Mouse (Mus musculus): Measurements from ENCODE around the gene Gtsf1l.

DNA sequence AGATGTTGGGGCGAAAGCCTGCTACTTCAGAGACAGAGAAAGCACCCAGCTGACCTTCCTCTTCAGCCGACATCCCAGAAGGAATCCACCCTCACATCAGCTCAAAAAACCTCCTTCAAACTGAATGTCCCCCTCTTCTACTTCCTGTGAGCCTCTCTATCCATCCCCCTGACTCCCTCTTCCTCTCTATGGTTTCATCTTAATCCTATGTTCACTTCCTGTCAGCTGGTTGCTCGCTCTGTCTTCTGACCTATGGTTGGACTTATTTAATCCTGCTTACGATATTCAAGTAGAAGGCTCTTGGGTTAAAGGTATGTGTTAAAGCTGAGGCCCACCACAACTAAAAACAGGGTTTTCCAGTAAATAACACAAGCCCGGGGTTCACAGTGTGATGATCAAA, 35.8 kb upstream of the Gtsf1l start:
- TF ChIP-seq TAL1 (IDR thresholded peaks at IDR 0.05; ENCODE audit: low read length) (no peak), GATA1 (IDR thresholded peaks at IDR 0.05; ENCODE audit: low read length) (no peak)
